Mouse (Mus musculus) midbrain, embryonic 16.5 days (tissue): ENCODE data around the gene Mucl2. TPM values are rescaled to one million over a fixed set of nuclear protein-coding genes. Genes with fewer than 3 reads are reported as not detected.
"Not testable (repeated sequence)": the region's sequence is repeated elsewhere in the genome, so short reads cannot be mapped to it uniquely, and the experiment has no call there.

Experiments used
- ATAC-seq: fragments of 200-750 bp; cut with Nextera tagmentation; 2 replicates; pipeline ENCODE4 v1.8.0; 2017; ENCODE audit warnings: moderate TSS enrichment
- H3K27ac ChIP-seq: fragments of 300-500 bp; sonication (generic); 2 replicates; pipeline ENCODE4 v1.5.1; 2014; ENCODE audit warnings: mild to moderate bottlenecking, low read length, mixed read lengths
- H3K27me3 ChIP-seq: fragments of 300-500 bp; sonication (generic); 2 replicates; pipeline ENCODE4 v1.6.1; 2014; ENCODE audit warnings: low read depth, low read length, mixed read lengths; ENCODE audit not compliant: control insufficient read depth, insufficient read depth
- H3K36me3 ChIP-seq: fragments of 300-500 bp; sonication (generic); 2 replicates; pipeline ENCODE4 v1.6.1; 2014; ENCODE audit warnings: mild to moderate bottlenecking, low read length, moderate library complexity, mixed read lengths; ENCODE audit not compliant: control insufficient read depth, insufficient read depth
- H3K4me1 ChIP-seq: fragments of 300-500 bp; sonication (generic); 2 replicates; pipeline ENCODE4 v1.6.1; 2014; ENCODE audit warnings: mild to moderate bottlenecking, low read length, mixed read lengths; ENCODE audit not compliant: control insufficient read depth, insufficient read depth
- H3K4me2 ChIP-seq: fragments of 300-500 bp; sonication (generic); 2 replicates; pipeline ENCODE4 v1.6.1; 2014; ENCODE audit warnings: mild to moderate bottlenecking, low read length, mixed read lengths
- H3K4me3 ChIP-seq: fragments of 300-500 bp; sonication (generic); 2 replicates; pipeline ENCODE4 v1.5.1; 2014; ENCODE audit warnings: low read depth, mild to moderate bottlenecking, low read length, moderate library complexity, mixed read lengths
- H3K9ac ChIP-seq: fragments of 300-500 bp; sonication (generic); 2 replicates; pipeline ENCODE4 v1.6.1; 2014; ENCODE audit warnings: low read depth, low read length, mixed read lengths
- H3K9me3 ChIP-seq: fragments of 300-500 bp; sonication (generic); replicated peaks from 2 replicates; pipeline ENCODE4 v1.6.1; 2014; ENCODE audit warnings: mild to moderate bottlenecking, low read length, mixed read lengths; ENCODE audit not compliant: control insufficient read depth, poor library complexity, severe bottlenecking
- WGBS: fragments of 180-500 bp; shearing (Covaris S2); extraction: QIAGEN DNeasy Blood & Tissue Kit; methylation state at CpG from one replicate; pipeline ENCODE4 v1.1.7; 2014; 5-methylcytosine and 5-hydroxymethylcytosine counted together
- microRNA-seq: library from miRNA; unstranded; fragments of <30 nt; microRNA quantifications from one replicate; pipeline ENCODE4, GENCODE M21; 2017
- polyA plus RNA-seq: library from polyadenylated mRNA; unstranded; fragments of >200 nt; fragmentation: Nextera tagmentation; extraction: Ambion mirVana; gene quantifications from 2 replicates; pipeline ENCODE4 v1.2.1, GENCODE M21; 2015

Gene Mucl2
- not detected in 2 replicates for polyA plus RNA-seq

DNA sequence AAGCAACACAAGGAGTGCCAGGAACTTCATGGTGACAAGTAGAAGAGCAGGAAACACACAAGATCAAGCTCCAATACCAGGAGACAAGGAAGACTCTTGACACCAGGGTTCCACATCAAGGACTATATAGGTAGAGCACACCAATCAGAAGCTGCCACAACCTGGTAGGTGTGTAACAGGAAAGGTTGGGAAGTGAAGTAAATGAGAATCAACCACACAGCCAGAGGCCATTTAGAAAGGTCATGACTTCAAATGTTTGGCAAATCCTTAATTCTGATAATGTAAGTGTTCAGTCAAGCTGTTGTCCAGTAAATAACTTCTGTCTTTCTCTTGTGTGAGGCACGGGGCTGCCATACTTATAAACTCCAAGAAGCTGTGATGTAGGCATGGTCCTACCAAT, at the start of gene Mucl2:
Mucl2 (minus strand) TSS at position 101 of the 400 bp plus-strand sequence.
- no peaks in the 10 kb centered on the region for H3K4me1 ChIP-seq
- no peaks in the 10 kb centered on the region for H3K27me3 ChIP-seq
- H3K9ac ChIP-seq, result no peak within 1 kb of the TSS
- H3K36me3 ChIP-seq, result no peaks in the 10 kb centered on the region
- H3K4me2 ChIP-seq, result no peak within 1 kb of the TSS
- no peak for ATAC-seq
- no peak within 1 kb of the TSS for H3K4me3 ChIP-seq
- no peaks in the 10 kb centered on the region for H3K9me3 ChIP-seq
- H3K27ac ChIP-seq, result no peak within 1 kb of the TSS
- WGBS, result 86% methylated on average over 1 of the region's 1 CpGs

GRCm38 (mm10) chr15:103913061-103913460, 13.9 kb upstream of the Mucl2 start:
- not testable (repeated sequence) for H3K9me3 ChIP-seq, H3K9ac ChIP-seq, H3K4me3 ChIP-seq, H3K4me1 ChIP-seq, ATAC-seq, H3K27me3 ChIP-seq, H3K4me2 ChIP-seq, H3K27ac ChIP-seq, H3K36me3 ChIP-seq
- 51% methylated on average over 1 of the region's 1 CpGs for WGBS

Small RNA genes within 50 kb of the gene (microRNA-seq; reads per million reads assigned to microRNA genes)
- gene Gm22852, result not detected

Other genes starting within 250 kb of the Mucl2 start
- gene Mucl1, start 143.8 kb downstream of the Mucl2 start, polyA plus RNA-seq, result not detected in 2 replicates